Mouse (Mus musculus) midbrain, embryonic 14.5 days (tissue): ENCODE measurements around the gene Ttll7. TPM values are rescaled to one million over a fixed set of nuclear protein-coding genes. Genes with fewer than 3 reads are reported as not detected.

Experiments used
- ATAC-seq: fragments of 200-750 bp; cut with Nextera tagmentation; 2 replicates; pipeline ENCODE4 v1.8.0; 2017; ENCODE audit warnings: moderate number of reproducible peaks, moderate library complexity; ENCODE audit not compliant: low FRiP score, low TSS enrichment
- DNase-seq: peaks from one replicate; pipeline ENCODE4 v3.0.0-alpha.2; 2015
- H3K27ac ChIP-seq: fragments of 300-500 bp; sonication (generic); replicated peaks from 2 replicates; pipeline ENCODE4 v1.5.1; 2014; ENCODE audit warnings: mild to moderate bottlenecking, low read depth, low read length, moderate library complexity
- H3K27me3 ChIP-seq: fragments of 300-500 bp; sonication (generic); 2 replicates; pipeline ENCODE4 v1.6.1; 2014; ENCODE audit warnings: low read length, control low read depth, mixed read lengths; ENCODE audit not compliant: control insufficient read depth, insufficient read depth
- H3K36me3 ChIP-seq: fragments of 300-500 bp; sonication (generic); 2 replicates; pipeline ENCODE4 v1.6.1; 2014; ENCODE audit warnings: low read length, control low read depth; ENCODE audit not compliant: control insufficient read depth, insufficient read depth
- H3K4me1 ChIP-seq: fragments of 300-500 bp; sonication (generic); 2 replicates; pipeline ENCODE4 v1.6.1; 2014; ENCODE audit warnings: mild to moderate bottlenecking, antibody characterized with exemption, low read length, control low read depth; ENCODE audit not compliant: control insufficient read depth, insufficient read depth
- H3K4me2 ChIP-seq: fragments of 300-500 bp; sonication (generic); 2 replicates; pipeline ENCODE4 v1.6.1; 2014; ENCODE audit warnings: mild to moderate bottlenecking, low read length, moderate library complexity
- H3K4me3 ChIP-seq: fragments of 300-500 bp; sonication (generic); replicated peaks from 2 replicates; pipeline ENCODE4 v1.5.1; 2014; ENCODE audit warnings: low read depth, low read length
- H3K9ac ChIP-seq: fragments of 300-500 bp; sonication (generic); replicated peaks from 2 replicates; pipeline ENCODE4 v1.6.1; 2014; ENCODE audit warnings: mild to moderate bottlenecking, low read length, moderate library complexity
- H3K9me3 ChIP-seq: fragments of 300-500 bp; sonication (generic); 2 replicates; pipeline ENCODE4 v1.6.1; 2016; ENCODE audit warnings: low read length, control low read depth, mixed read lengths; ENCODE audit not compliant: control insufficient read depth
- WGBS: fragments of 180-500 bp; shearing (Covaris S2); extraction: QIAGEN DNeasy Blood & Tissue Kit; methylation state at CpG from one replicate; pipeline ENCODE4 v1.1.7; 2014; 5-methylcytosine and 5-hydroxymethylcytosine counted together
- polyA plus RNA-seq: library from polyadenylated mRNA; unstranded; fragments of >200 nt; fragmentation: Nextera tagmentation; extraction: Ambion mirVana; gene quantifications from 2 replicates; pipeline ENCODE4 v1.2.1, GENCODE M21; 2014

The Ttll7 gene
- polyA plus RNA-seq, 1 experiment from 2014 or later = 8.4 TPM

DNA sequence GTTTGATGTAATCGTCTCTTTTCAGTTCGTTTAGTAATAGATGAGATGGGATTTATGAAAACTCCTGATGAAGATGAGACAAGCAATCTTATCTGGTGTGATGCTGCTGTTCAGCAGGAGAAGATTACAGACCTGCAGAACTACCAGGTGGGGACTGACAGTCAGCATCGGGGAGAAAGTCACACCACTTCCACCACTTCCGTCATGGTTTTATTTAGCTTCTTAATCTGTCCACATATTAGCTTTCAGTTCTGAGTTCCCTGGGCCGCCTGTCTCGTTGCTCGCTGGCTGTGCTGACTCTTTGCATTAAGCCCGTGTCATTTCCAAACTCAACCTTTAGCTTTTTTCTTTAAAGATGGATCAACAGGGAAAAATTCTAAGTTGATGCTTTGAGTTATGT, 44.4 kb downstream of the Ttll7 start:
- ATAC-seq (no peak), DNase-seq (no peak)
- no peak overlapping the region for H3K4me2 ChIP-seq
- no peaks in the 10 kb centered on the region for H3K9me3 ChIP-seq
- H3K4me3 ChIP-seq = no peak overlapping the region
- H3K27me3 ChIP-seq = no peaks in the 10 kb centered on the region
- WGBS = 89% methylated on average over 8 of the region's 8 CpGs
- H3K9ac ChIP-seq = no peak overlapping the region
- peaks cover 6% of the 10 kb centered on the region; the same call in 1 of the 2 replicates for H3K36me3 ChIP-seq
- H3K4me1 ChIP-seq = no peaks in the 10 kb centered on the region
- H3K27ac ChIP-seq = no peak overlapping the region

- Histone ChIP-seq H3K4me3 (no peak overlapping the region), H3K27ac (no peak overlapping the region), H3K36me3 (peaks cover 6% of the 10 kb centered on the region; the same call in 1 of the 2 replicates), H3K4me2 (no peak overlapping the region), H3K9ac (no peak overlapping the region), H3K4me1 (no peaks in the 10 kb centered on the region), H3K27me3 (no peaks in the 10 kb centered on the region), H3K9me3 (no peaks in the 10 kb centered on the region)
- WGBS = 81% methylated on average over 3 of the region's 3 CpGs
- no peak for ATAC-seq
- DNase-seq = peak; percentile 26
Observed at GRCm38 (mm10) chr3:146900094-146900493, 47.9 kb downstream of the Ttll7 start.

DNA sequence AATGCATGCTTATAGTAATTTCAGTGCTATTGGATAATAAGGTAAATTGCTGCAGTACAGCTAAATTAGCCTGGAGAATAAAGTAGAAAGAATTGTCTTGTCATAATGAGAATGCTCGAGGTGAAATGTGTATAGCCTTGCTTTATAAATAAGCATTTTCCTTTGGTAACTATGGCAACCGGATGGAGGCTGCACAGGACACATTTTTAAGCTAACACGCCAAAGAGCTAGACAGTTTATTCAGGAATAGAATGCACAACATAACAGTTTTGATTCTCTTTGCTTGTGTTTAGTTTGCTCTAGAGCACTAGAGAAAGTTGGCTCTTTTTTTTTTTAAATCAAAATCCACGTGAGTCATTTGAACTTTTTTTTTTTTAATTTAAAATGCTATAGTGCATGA, 49.6 kb downstream of the Ttll7 start:
- Histone ChIP-seq H3K4me2 (no peak overlapping the region), H3K4me3 (no peak overlapping the region), H3K27ac (no peak overlapping the region), H3K27me3 (no peaks in the 10 kb centered on the region), H3K9ac (no peak overlapping the region), H3K4me1 (no peaks in the 10 kb centered on the region), H3K36me3 (0 out of 2 replicates have a peak, but pooled peaks cover 4% of the 10 kb centered on the region), H3K9me3 (no peaks in the 10 kb centered on the region)
- ATAC-seq (no peak), DNase-seq (peak; percentile 46)
- WGBS = 49% methylated on average over 4 of the region's 4 CpGs

GRCm38 (mm10) chr3:146905606-146906005, 53.4 kb downstream of the Ttll7 start:
- DNase-seq = no peak
- Histone ChIP-seq H3K36me3 (peaks cover 6% of the 10 kb centered on the region; the same call in 1 of the 2 replicates), H3K4me1 (no peaks in the 10 kb centered on the region), H3K27me3 (no peaks in the 10 kb centered on the region), H3K4me2 (no peak overlapping the region), H3K4me3 (no peak overlapping the region), H3K27ac (no peak overlapping the region), H3K9ac (no peak overlapping the region), H3K9me3 (no peaks in the 10 kb centered on the region)
- no peak for ATAC-seq
- 84% methylated on average over 3 of the region's 3 CpGs for WGBS

DNA sequence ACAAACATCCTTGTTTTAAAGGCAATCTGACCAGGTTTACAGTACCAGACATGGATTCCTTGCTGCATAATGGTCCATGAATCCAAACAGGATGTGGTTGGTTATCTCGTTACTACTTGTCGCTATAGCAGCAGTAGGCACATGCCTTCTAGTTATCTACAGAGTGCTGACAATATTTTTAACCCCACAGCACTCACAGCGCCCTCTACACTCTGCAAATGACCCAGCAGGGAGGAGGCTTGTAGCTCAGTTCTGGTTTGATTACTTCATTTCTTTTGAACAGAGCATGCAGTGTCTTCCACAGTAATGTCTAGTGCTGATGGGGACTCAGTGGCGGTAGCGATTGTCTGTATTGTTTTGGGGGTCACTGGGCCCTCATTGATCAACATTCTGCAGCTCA, 56.8 kb downstream of the Ttll7 start:
- H3K27ac ChIP-seq = no peak overlapping the region
- no peak overlapping the region for H3K9ac ChIP-seq
- H3K36me3 ChIP-seq = peaks cover 6% of the 10 kb centered on the region; the same call in 1 of the 2 replicates
- H3K4me1 ChIP-seq = no peaks in the 10 kb centered on the region
- DNase-seq (no peak), ATAC-seq (no peak)
- WGBS = 84% methylated on average over 5 of the region's 5 CpGs
- no peak overlapping the region for H3K4me3 ChIP-seq
- no peaks in the 10 kb centered on the region for H3K9me3 ChIP-seq
- H3K27me3 ChIP-seq = no peaks in the 10 kb centered on the region
- no peak overlapping the region for H3K4me2 ChIP-seq

- Histone ChIP-seq H3K9ac (no peak overlapping the region), H3K4me2 (no peak overlapping the region), H3K9me3 (no peaks in the 10 kb centered on the region), H3K27ac (no peak overlapping the region), H3K27me3 (no peaks in the 10 kb centered on the region), H3K36me3 (peaks cover 13% of the 10 kb centered on the region), H3K4me1 (no peaks in the 10 kb centered on the region), H3K4me3 (no peak overlapping the region)
- WGBS = 94% methylated on average over 12 of the region's 12 CpGs
- DNase-seq = no peak
- ATAC-seq = no peak
Observed at GRCm38 (mm10) chr3:146913107-146913506, 60.9 kb downstream of the Ttll7 start.

- ATAC-seq (no peak), DNase-seq (peak; percentile 92)
- WGBS = 13% methylated on average over 12 of the region's 12 CpGs
- H3K36me3 ChIP-seq = peaks cover 12% of the 10 kb centered on the region
- no peak overlapping the region for H3K9ac ChIP-seq
- no peak overlapping the region for H3K27ac ChIP-seq
- no peak overlapping the region for H3K4me3 ChIP-seq
- no peaks in the 10 kb centered on the region for H3K27me3 ChIP-seq
- H3K4me1 ChIP-seq = no peaks in the 10 kb centered on the region
- no peak overlapping the region for H3K4me2 ChIP-seq
- no peaks in the 10 kb centered on the region for H3K9me3 ChIP-seq
Observed at GRCm38 (mm10) chr3:146914798-146915197, 62.6 kb downstream of the Ttll7 start.

GRCm38 (mm10) chr3:146917891-146918290, 65.7 kb downstream of the Ttll7 start:
- Histone ChIP-seq H3K27ac (no peak overlapping the region), H3K9me3 (no peaks in the 10 kb centered on the region), H3K27me3 (no peaks in the 10 kb centered on the region), H3K4me1 (no peaks in the 10 kb centered on the region), H3K4me2 (no peak overlapping the region), H3K36me3 (peaks cover 7% of the 10 kb centered on the region; the same call in 1 of the 2 replicates), H3K4me3 (no peak overlapping the region), H3K9ac (no peak overlapping the region)
- 76% methylated on average over 8 of the region's 8 CpGs for WGBS
- no peak for ATAC-seq
- no peak for DNase-seq

- 67% methylated on average over 11 of the region's 11 CpGs for WGBS
- ATAC-seq = no peak
Observed at GRCm38 (mm10) chr3:146918323-146918722, 66.2 kb downstream of the Ttll7 start.

More at GRCm38 (mm10) chr3:146918323-146918722, 66.2 kb downstream of the Ttll7 start:
- peak; percentile 28 for DNase-seq
- Histone ChIP-seq H3K36me3 (peaks cover 7% of the 10 kb centered on the region; the same call in 1 of the 2 replicates), H3K9ac (no peak overlapping the region), H3K4me3 (no peak overlapping the region), H3K4me2 (no peak overlapping the region), H3K27ac (no peak overlapping the region), H3K9me3 (no peaks in the 10 kb centered on the region), H3K4me1 (no peaks in the 10 kb centered on the region), H3K27me3 (no peaks in the 10 kb centered on the region)
